Mouse (Mus musculus) erythroblast, embryonic 14.5 days (primary cell): ENCODE measurements around the gene Bckdk.

Experiments used
- GATA1 ChIP-seq: IDR thresholded peaks from 2 replicates; pipeline ENCODE4 v1.6.1; 2012; ENCODE audit warnings: low read length, inconsistent platforms, mixed read lengths
- TAL1 ChIP-seq: IDR thresholded peaks from 3 replicates; pipeline ENCODE4 v1.6.1; 2012; ENCODE audit warnings: low read length, inconsistent platforms, mixed read lengths

DNA sequence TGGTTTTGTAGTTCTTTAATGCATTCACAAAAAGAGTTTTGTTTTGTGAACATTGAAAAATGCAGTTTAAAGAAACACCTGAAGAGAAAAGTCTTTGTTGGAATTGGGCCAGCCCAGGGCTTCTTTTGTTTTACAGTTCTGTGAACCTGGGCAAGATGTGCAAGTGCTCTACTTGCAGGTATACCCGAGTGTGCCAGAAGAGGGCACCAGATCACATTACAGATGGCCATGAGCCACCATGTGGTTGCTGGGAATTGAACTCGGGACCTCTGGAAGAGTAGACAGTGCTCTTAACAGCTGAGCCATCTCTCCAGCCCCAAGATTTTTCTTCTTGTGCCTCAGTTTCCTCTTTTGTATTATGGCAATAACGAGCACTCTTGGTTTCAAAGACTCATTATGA lies 14.3 kb downstream of the Bckdk start:
- TF ChIP-seq GATA1 (no peak), TAL1 (no peak)
